Mouse (Mus musculus) gastrocnemius, postnatal 14 days (tissue): ENCODE results near the gene Plcg2. TPM values are rescaled to one million over a fixed set of nuclear protein-coding genes. Genes with fewer than 3 reads are reported as not detected.

Experiments
- DNase-seq: peaks from one replicate; pipeline ENCODE4 v3.0.0; 2021; ENCODE audit warnings: mixed read lengths
- intact Hi-C: fragments of 180-260 bp; cut with DNase I; formaldehyde crosslinking; loops from one replicate; pipeline ENCODE4 v1.15.1; 2025; ENCODE audit warnings: low total_unique reads
- total RNA-seq, 2 experiments: library from RNA; stranded (reverse); gene quantifications; 2 replicates each; pipeline ENCODE4 v1.2.3; 2021

Plcg2 gene
- total RNA-seq, 2 experiments from 2014 or later = 0.84 to 1.2 TPM

GRCm38 (mm10) chr8:117605201-117605600, 107.1 kb downstream of the Plcg2 start:
- intact Hi-C loops = no loop called here
- no peak for DNase-seq

- DNase-seq = no peak
- intact Hi-C loops = no loop called here
These were observed 112.4 kb downstream of the Plcg2 start for GRCm38 (mm10) chr8:117610506-117610905.

GRCm38 (mm10) chr8:117612861-117613260, 114.8 kb downstream of the Plcg2 start:
- DNase-seq = no peak
- intact Hi-C loops = no loop called here

GRCm38 (mm10) chr8:117626040-117626838, 128.1 kb downstream of the Plcg2 start:
- intact Hi-C loops = no loop called here
- DNase-seq = peak; percentile 25

- intact Hi-C loops = no loop called here
- no peak for DNase-seq
These were observed 129.0 kb downstream of the Plcg2 start for GRCm38 (mm10) chr8:117627096-117627495.

GRCm38 (mm10) chr8:117632532-117632931, 134.4 kb downstream of the Plcg2 start:
- DNase-seq = no peak
- intact Hi-C loops = no loop called here

- intact Hi-C loops = no loop called here
- DNase-seq = no peak
These were observed 136.3 kb downstream of the Plcg2 start for GRCm38 (mm10) chr8:117634406-117634805.

- DNase-seq = no peak
- intact Hi-C loops = no loop called here
These were observed 139.4 kb downstream of the Plcg2 start for GRCm38 (mm10) chr8:117637462-117637861.

GRCm38 (mm10) chr8:117639631-117640030, 141.5 kb downstream of the Plcg2 start:
- intact Hi-C loops = loop anchor here (10.0 kb wide), 1 partner anchor 225 kb away; no protein-coding TSS in a partner anchor
- DNase-seq = no peak

GRCm38 (mm10) chr8:117645486-117645885, 147.4 kb downstream of the Plcg2 start:
- no peak for DNase-seq
- intact Hi-C loops = loop anchor here (10.0 kb wide), 1 partner anchor 219 kb away; no protein-coding TSS in a partner anchor

- intact Hi-C loops = loop anchor here (10.0 kb wide), 1 partner anchor 219 kb away; no protein-coding TSS in a partner anchor
- peak; percentile 19 for DNase-seq
These were observed 147.9 kb downstream of the Plcg2 start for GRCm38 (mm10) chr8:117646020-117646419.

GRCm38 (mm10) chr8:117646440-117646839, 148.3 kb downstream of the Plcg2 start:
- intact Hi-C loops = loop anchor here (10.0 kb wide), 1 partner anchor 218 kb away; no protein-coding TSS in a partner anchor
- no peak for DNase-seq

- no peak for DNase-seq
- intact Hi-C loops = no loop called here
These were observed 154.2 kb downstream of the Plcg2 start for GRCm38 (mm10) chr8:117652318-117652717.

GRCm38 (mm10) chr8:117658990-117659389, 160.9 kb downstream of the Plcg2 start:
- intact Hi-C loops = no loop called here
- DNase-seq = no peak

- intact Hi-C loops = no loop called here
- DNase-seq = no peak
These were observed 162.4 kb downstream of the Plcg2 start for GRCm38 (mm10) chr8:117660358-117661031.

- DNase-seq = no peak
- intact Hi-C loops = no loop called here
These were observed 169.4 kb downstream of the Plcg2 start for GRCm38 (mm10) chr8:117667349-117668124.

- DNase-seq = no peak
- intact Hi-C loops = no loop called here
These were observed 172.4 kb downstream of the Plcg2 start for GRCm38 (mm10) chr8:117670461-117670860.

GRCm38 (mm10) chr8:117672558-117672957, 174.5 kb downstream of the Plcg2 start:
- intact Hi-C loops = no loop called here
- DNase-seq = no peak

- DNase-seq = peak; percentile 21
- intact Hi-C loops = no loop called here
These were observed 175.3 kb downstream of the Plcg2 start, which contains the start of gene Sdr42e1 for GRCm38 (mm10) chr8:117673430-117673830. Gene Sdr42e1 (minus strand): TSS chr8:117673689.

- no peak for DNase-seq
- intact Hi-C loops = no loop called here
These were observed 177.1 kb downstream of the Plcg2 start for GRCm38 (mm10) chr8:117675171-117675570.
